Mouse (Mus musculus) erythroblast, embryonic 14.5 days (primary cell): ENCODE results near the gene Mlec.

Experiments used
- GATA1 ChIP-seq: IDR thresholded peaks from 2 replicates; pipeline ENCODE4 v1.6.1; 2012; ENCODE audit warnings: low read length, inconsistent platforms, mixed read lengths
- TAL1 ChIP-seq: IDR thresholded peaks from 3 replicates; pipeline ENCODE4 v1.6.1; 2012; ENCODE audit warnings: low read length, inconsistent platforms, mixed read lengths

GRCm38 (mm10) chr5:115156933-115157589 is 918 bp downstream of the Mlec start:
- TF ChIP-seq TAL1 (no peak), GATA1 (no peak)
